Mouse (Mus musculus) heart, embryonic 14.5 days (tissue): Measurements from ENCODE around the gene Sowahb. TPM values are rescaled to one million over a fixed set of nuclear protein-coding genes. Genes with fewer than 3 reads are reported as not detected.
A peak's percentile ranks its signal among the peaks of the same experiment; 100 is the strongest.

Source experiments
- ATAC-seq: fragments of 200-750 bp; cut with Nextera tagmentation; 2 replicates; pipeline ENCODE4 v1.8.0; 2017; ENCODE audit warnings: low read depth, moderate TSS enrichment; ENCODE audit not compliant: insufficient number of reproducible peaks, insufficient read depth, low FRiP score
- H3K27ac ChIP-seq, 2 experiments: fragments of 200-500 bp in 1 of 2; fragments of 300-500 bp in 1 of 2; sonication (generic) in 1 of 2; replicated peaks in 1 of 2; 2 replicates each; pipeline ENCODE4 v1.5.1; 2012 to 2014; ENCODE audit warnings: low read depth in 2 of 2, low read length in 2 of 2, control low read depth in 1 of 2, mild to moderate bottlenecking in 1 of 2, mixed read lengths in 1 of 2; ENCODE audit not compliant: control insufficient read depth in 1 of 2, insufficient read depth in 1 of 2
- H3K27me3 ChIP-seq: fragments of 300-500 bp; sonication (generic); 2 replicates; pipeline ENCODE4 v1.6.1; 2014; ENCODE audit warnings: mild to moderate bottlenecking, low read length, control low read depth; ENCODE audit not compliant: control insufficient read depth, insufficient read depth
- H3K36me3 ChIP-seq: fragments of 300-500 bp; sonication (generic); 2 replicates; pipeline ENCODE4 v1.6.1; 2014; ENCODE audit warnings: mild to moderate bottlenecking, control low read depth, low read length, mixed read lengths; ENCODE audit not compliant: control insufficient read depth, insufficient read depth
- H3K4me1 ChIP-seq, 2 experiments: fragments of 200-500 bp in 1 of 2; fragments of 300-500 bp in 1 of 2; sonication (generic) in 1 of 2; 2 replicates each; pipeline ENCODE4 v1.6.1; 2012 to 2014; ENCODE audit warnings: low read length in 2 of 2, control low read depth in 1 of 2, mixed read lengths in 1 of 2; ENCODE audit not compliant: control insufficient read depth in 2 of 2, insufficient read depth in 2 of 2
- H3K4me2 ChIP-seq: fragments of 300-500 bp; sonication (generic); 2 replicates; pipeline ENCODE4 v1.6.1; 2014; ENCODE audit warnings: mild to moderate bottlenecking, low read length
- H3K4me3 ChIP-seq, 2 experiments: fragments of 200-500 bp in 1 of 2; fragments of 300-500 bp in 1 of 2; sonication (generic) in 1 of 2; 2 replicates each; pipeline ENCODE4 v1.5.1; 2012 to 2014; ENCODE audit warnings: low read length in 2 of 2, mild to moderate bottlenecking in 2 of 2, control low read depth in 1 of 2, low read depth in 1 of 2, moderate library complexity in 1 of 2; ENCODE audit not compliant: control insufficient read depth in 1 of 2, insufficient read depth in 1 of 2
- H3K9ac ChIP-seq: fragments of 300-500 bp; sonication (generic); 2 replicates; pipeline ENCODE4 v1.6.1; 2014; ENCODE audit warnings: mild to moderate bottlenecking, low read length
- H3K9me3 ChIP-seq: fragments of 300-500 bp; sonication (generic); 2 replicates; pipeline ENCODE4 v1.6.1; 2016; ENCODE audit warnings: low read length, control low read depth; ENCODE audit not compliant: control insufficient read depth
- WGBS: fragments of 180-500 bp; shearing (Covaris S2); extraction: QIAGEN DNeasy Blood & Tissue Kit; methylation state at CpG from one replicate; pipeline ENCODE4 v1.1.7; 2014; 5-methylcytosine and 5-hydroxymethylcytosine counted together
- polyA plus RNA-seq: library from polyadenylated mRNA; unstranded; fragments of >200 nt; fragmentation: Nextera tagmentation; extraction: Ambion mirVana; gene quantifications from 2 replicates; pipeline ENCODE4 v1.2.1, GENCODE M21; 2014

Sowahb gene
- polyA plus RNA-seq, 1 experiment from 2014 or later: 0.11 TPM

GRCm38 (mm10) chr5:93017678-93018077 lies 27.1 kb downstream of the Sowahb start:
- Histone ChIP-seq H3K4me3 (no peak overlapping the region), H3K27ac (no peak overlapping the region), H3K4me1 (peaks cover 3 to 10% of the 10 kb centered on the region in 2 experiments; a peak in 1 of 4 replicates), H3K9ac (no peak overlapping the region), H3K27me3 (no peaks in the 10 kb centered on the region), H3K9me3 (no peaks in the 10 kb centered on the region), H3K36me3 (no peaks in the 10 kb centered on the region), H3K4me2 (no peak overlapping the region)
- ATAC-seq: no peak
- WGBS: 24% methylated on average over 3 of the region's 3 CpGs

GRCm38 (mm10) chr5:93008256-93008655 lies 36.6 kb downstream of the Sowahb start:
- Histone ChIP-seq H3K27ac (no peak overlapping the region), H3K9ac (no peak overlapping the region), H3K36me3 (no peaks in the 10 kb centered on the region), H3K9me3 (no peaks in the 10 kb centered on the region), H3K27me3 (no peaks in the 10 kb centered on the region), H3K4me1 (peaks cover 11 to 16% of the 10 kb centered on the region in 2 experiments), H3K4me2 (no peak overlapping the region), H3K4me3 (no peak overlapping the region)
- 94% methylated on average over 9 of the region's 9 CpGs for WGBS
- no peak for ATAC-seq

- Histone ChIP-seq H3K27ac (peak overlapping the region; percentile 72 to 81), H3K9me3 (no peaks in the 10 kb centered on the region), H3K36me3 (no peaks in the 10 kb centered on the region), H3K4me3 (peak overlapping the region; percentile 28 to 37), H3K9ac (peak overlapping the region; percentile 70), H3K4me1 (peaks cover 19 to 35% of the 10 kb centered on the region in 2 experiments), H3K4me2 (peak overlapping the region; percentile 69), H3K27me3 (no peaks in the 10 kb centered on the region)
- 32% methylated on average over 14 of the region's 14 CpGs for WGBS
- peak; percentile 20; the same call in 1 of the 2 replicates for ATAC-seq
These were observed 38.9 kb downstream of the Sowahb start for GRCm38 (mm10) chr5:93005815-93006341.

GRCm38 (mm10) chr5:93005229-93005814 lies 39.5 kb downstream of the Sowahb start:
- Histone ChIP-seq H3K27me3 (no peaks in the 10 kb centered on the region), H3K4me2 (peak overlapping the region; percentile 69), H3K27ac (peak overlapping the region; percentile 72 to 81), H3K36me3 (no peaks in the 10 kb centered on the region), H3K4me3 (peak overlapping the region; percentile 28 to 37), H3K9me3 (no peaks in the 10 kb centered on the region), H3K4me1 (peaks cover 22 to 38% of the 10 kb centered on the region in 2 experiments), H3K9ac (peak overlapping the region; percentile 70)
- peak; percentile 20; the same call in 1 of the 2 replicates for ATAC-seq
- 8% methylated on average over 20 of the region's 20 CpGs for whole genome bisulfite sequencing

- Histone ChIP-seq H3K9ac (no peak overlapping the region), H3K4me1 (peaks cover 35 to 54% of the 10 kb centered on the region in 2 experiments), H3K4me2 (no peak overlapping the region), H3K27me3 (no peaks in the 10 kb centered on the region), H3K27ac (peak overlapping the region in 1 of 2 experiments; percentile 53; a peak in 1 of 4 replicates), H3K4me3 (no peak overlapping the region), H3K36me3 (no peaks in the 10 kb centered on the region), H3K9me3 (no peaks in the 10 kb centered on the region)
- ATAC-seq: no peak
- WGBS: 91% methylated on average over 2 of the region's 2 CpGs
These were observed 42.2 kb downstream of the Sowahb start for GRCm38 (mm10) chr5:93002615-93003014.

GRCm38 (mm10) chr5:93000774-93001757 lies 43.8 kb downstream of the Sowahb start:
- H3K36me3 ChIP-seq: no peaks in the 10 kb centered on the region
- 37% methylated on average over 17 of the region's 17 CpGs for WGBS
- peak; percentile 45 for ATAC-seq
- H3K9ac ChIP-seq: peak overlapping the region; percentile 23; the same call in 1 of the 2 replicates
- no peak overlapping the region for H3K4me3 ChIP-seq
- H3K4me2 ChIP-seq: 0 out of 2 replicates have a peak overlapping the region, but pooled peaks have one; percentile 14
- H3K27me3 ChIP-seq: no peaks in the 10 kb centered on the region
- no peaks in the 10 kb centered on the region for H3K9me3 ChIP-seq
- peaks cover 43 to 59% of the 10 kb centered on the region in 2 experiments for H3K4me1 ChIP-seq
- H3K27ac ChIP-seq: peak overlapping the region; percentile 79 to 93

GRCm38 (mm10) chr5:93000060-93000459 lies 44.8 kb downstream of the Sowahb start:
- Histone ChIP-seq H3K9ac (no peak overlapping the region), H3K4me1 (peaks cover 34 to 49% of the 10 kb centered on the region in 2 experiments), H3K27me3 (no peaks in the 10 kb centered on the region), H3K27ac (peak overlapping the region; percentile 79 to 93), H3K4me2 (no peak overlapping the region), H3K4me3 (no peak overlapping the region), H3K9me3 (no peaks in the 10 kb centered on the region), H3K36me3 (no peaks in the 10 kb centered on the region)
- no peak for ATAC-seq
- WGBS: 49% methylated on average over 6 of the region's 6 CpGs
